Mouse (Mus musculus): Measurements from ENCODE around the gene Sgce. TPM values are rescaled to one million over a fixed set of nuclear protein-coding genes. Genes with fewer than 3 reads are reported as not detected.

Gene Sgce
- polyA plus RNA-seq, 1 experiment from 2014 or later: 19.6 TPM

- no peaks in the 10 kb centered on the region for H3K36me3 ChIP-seq (replicated peaks)
- H3K4me2 ChIP-seq: no peak overlapping the region
Measured at GRCm38 (mm10) chr6:4722739-4723138, 24.3 kb downstream of the Sgce start.

GRCm38 (mm10) chr6:4722142-4722541, 24.9 kb downstream of the Sgce start:
- no peak overlapping the region for H3K9ac ChIP-seq
- H3K27me3 ChIP-seq: no peaks in the 10 kb centered on the region
- 60% methylated on average over 6 of the region's 6 CpGs for WGBS (ENCODE audit: insufficient replicate concordance)
- no peaks in the 10 kb centered on the region for H3K4me1 ChIP-seq (replicated peaks)
- H3K4me3 ChIP-seq (replicated peaks): no peak overlapping the region
- H3K4me2 ChIP-seq: no peak overlapping the region
- no peaks in the 10 kb centered on the region for H3K36me3 ChIP-seq (replicated peaks)
- no peak overlapping the region for H3K27ac ChIP-seq (replicated peaks)
- no peak for ATAC-seq (ENCODE audit: insufficient read depth)
- no peaks in the 10 kb centered on the region for H3K9me3 ChIP-seq (replicated peaks)

More at GRCm38 (mm10) chr6:4722739-4723138, 24.3 kb downstream of the Sgce start:
- Histone ChIP-seq H3K9me3 (replicated peaks) (no peaks in the 10 kb centered on the region), H3K27me3 (no peaks in the 10 kb centered on the region), H3K27ac (replicated peaks) (no peak overlapping the region), H3K4me3 (replicated peaks) (no peak overlapping the region), H3K9ac (no peak overlapping the region), H3K4me1 (replicated peaks) (no peaks in the 10 kb centered on the region)
- 74% methylated on average over 13 of the region's 13 CpGs for WGBS (ENCODE audit: insufficient replicate concordance)
- no peak for ATAC-seq (ENCODE audit: insufficient read depth)

GRCm38 (mm10) chr6:4717344-4717743, 29.7 kb downstream of the Sgce start:
- no peak for ATAC-seq (ENCODE audit: insufficient read depth)

GRCm38 (mm10) chr6:4716171-4716570, 30.8 kb downstream of the Sgce start:
- WGBS (ENCODE audit: insufficient replicate concordance): 77% methylated on average over 2 of the region's 2 CpGs
- no peak overlapping the region for H3K9ac ChIP-seq
- ATAC-seq (ENCODE audit: insufficient read depth): no peak
- no peak overlapping the region for H3K4me2 ChIP-seq
- H3K27ac ChIP-seq (replicated peaks): no peak overlapping the region
- no peaks in the 10 kb centered on the region for H3K4me1 ChIP-seq (replicated peaks)
- H3K27me3 ChIP-seq: no peaks in the 10 kb centered on the region
- no peaks in the 10 kb centered on the region for H3K9me3 ChIP-seq (replicated peaks)
- H3K4me3 ChIP-seq (replicated peaks): no peak overlapping the region
- H3K36me3 ChIP-seq (replicated peaks): no peaks in the 10 kb centered on the region

More at GRCm38 (mm10) chr6:4717344-4717743, 29.7 kb downstream of the Sgce start:
- Histone ChIP-seq H3K4me2 (no peak overlapping the region), H3K4me3 (replicated peaks) (no peak overlapping the region), H3K27ac (replicated peaks) (no peak overlapping the region), H3K27me3 (no peaks in the 10 kb centered on the region), H3K9ac (no peak overlapping the region), H3K9me3 (replicated peaks) (no peaks in the 10 kb centered on the region), H3K36me3 (replicated peaks) (no peaks in the 10 kb centered on the region), H3K4me1 (replicated peaks) (no peaks in the 10 kb centered on the region)
- WGBS (ENCODE audit: insufficient replicate concordance): 57% methylated on average over 2 of the region's 2 CpGs

GRCm38 (mm10) chr6:4708971-4709370, 38.0 kb downstream of the Sgce start:
- no peak overlapping the region for H3K9ac ChIP-seq
- no peaks in the 10 kb centered on the region for H3K4me1 ChIP-seq (replicated peaks)
- H3K27me3 ChIP-seq: no peaks in the 10 kb centered on the region
- no peak overlapping the region for H3K4me3 ChIP-seq (replicated peaks)
- no peak for ATAC-seq (ENCODE audit: insufficient read depth)
- H3K9me3 ChIP-seq (replicated peaks): no peaks in the 10 kb centered on the region
- H3K27ac ChIP-seq (replicated peaks): no peak overlapping the region
- H3K4me2 ChIP-seq: no peak overlapping the region
- no peaks in the 10 kb centered on the region for H3K36me3 ChIP-seq (replicated peaks)
- 39% methylated on average over 1 of the region's 1 CpGs for WGBS (ENCODE audit: insufficient replicate concordance)

- no peak for ATAC-seq (ENCODE audit: insufficient read depth)
- Histone ChIP-seq H3K9ac (no peak overlapping the region), H3K4me1 (replicated peaks) (no peaks in the 10 kb centered on the region), H3K27ac (replicated peaks) (no peak overlapping the region), H3K27me3 (no peaks in the 10 kb centered on the region), H3K9me3 (replicated peaks) (no peaks in the 10 kb centered on the region), H3K4me3 (replicated peaks) (no peak overlapping the region), H3K36me3 (replicated peaks) (no peaks in the 10 kb centered on the region), H3K4me2 (no peak overlapping the region)
- WGBS (ENCODE audit: insufficient replicate concordance): 33% methylated on average over 5 of the region's 5 CpGs
Measured at GRCm38 (mm10) chr6:4706415-4706814, 40.6 kb downstream of the Sgce start.

GRCm38 (mm10) chr6:4703908-4704307, 43.1 kb downstream of the Sgce start:
- no peaks in the 10 kb centered on the region for H3K27me3 ChIP-seq
- 65% methylated on average over 7 of the region's 7 CpGs for WGBS (ENCODE audit: insufficient replicate concordance)
- no peak for ATAC-seq (ENCODE audit: insufficient read depth)
- no peaks in the 10 kb centered on the region for H3K4me1 ChIP-seq (replicated peaks)
- H3K4me2 ChIP-seq: no peak overlapping the region
- no peak overlapping the region for H3K9ac ChIP-seq
- no peak overlapping the region for H3K27ac ChIP-seq (replicated peaks)
- no peaks in the 10 kb centered on the region for H3K9me3 ChIP-seq (replicated peaks)
- H3K4me3 ChIP-seq (replicated peaks): no peak overlapping the region
- no peaks in the 10 kb centered on the region for H3K36me3 ChIP-seq (replicated peaks)

GRCm38 (mm10) chr6:4701641-4702040, 45.4 kb downstream of the Sgce start:
- no peak for ATAC-seq (ENCODE audit: insufficient read depth)
- 65% methylated on average over 8 of the region's 8 CpGs for WGBS (ENCODE audit: insufficient replicate concordance)
- H3K4me2 ChIP-seq: no peak overlapping the region
- no peaks in the 10 kb centered on the region for H3K36me3 ChIP-seq (replicated peaks)
- H3K27ac ChIP-seq (replicated peaks): no peak overlapping the region
- H3K9ac ChIP-seq: no peak overlapping the region
- no peak overlapping the region for H3K4me3 ChIP-seq (replicated peaks)
- no peaks in the 10 kb centered on the region for H3K9me3 ChIP-seq (replicated peaks)
- no peaks in the 10 kb centered on the region for H3K4me1 ChIP-seq (replicated peaks)
- H3K27me3 ChIP-seq: no peaks in the 10 kb centered on the region

GRCm38 (mm10) chr6:4695778-4696177, 51.2 kb downstream of the Sgce start:
- no peak overlapping the region for H3K27ac ChIP-seq (replicated peaks)
- H3K36me3 ChIP-seq (replicated peaks): no peaks in the 10 kb centered on the region
- no peak overlapping the region for H3K9ac ChIP-seq
- ATAC-seq (ENCODE audit: insufficient read depth): no peak
- no peak overlapping the region for H3K4me2 ChIP-seq
- no peak overlapping the region for H3K4me3 ChIP-seq (replicated peaks)
- no peaks in the 10 kb centered on the region for H3K27me3 ChIP-seq
- WGBS (ENCODE audit: insufficient replicate concordance): 48% methylated on average over 3 of the region's 3 CpGs
- no peaks in the 10 kb centered on the region for H3K9me3 ChIP-seq (replicated peaks)
- H3K4me1 ChIP-seq (replicated peaks): no peaks in the 10 kb centered on the region

- no peak overlapping the region for H3K4me3 ChIP-seq (replicated peaks)
- 50% methylated on average over 8 of the region's 8 CpGs for WGBS (ENCODE audit: insufficient replicate concordance)
Measured at GRCm38 (mm10) chr6:4694672-4695231, 52.3 kb downstream of the Sgce start.

GRCm38 (mm10) chr6:4693544-4693943, 53.5 kb downstream of the Sgce start:
- Histone ChIP-seq H3K9me3 (replicated peaks) (no peaks in the 10 kb centered on the region), H3K27me3 (no peaks in the 10 kb centered on the region), H3K4me3 (replicated peaks) (no peak overlapping the region), H3K4me2 (no peak overlapping the region), H3K36me3 (replicated peaks) (no peaks in the 10 kb centered on the region), H3K27ac (replicated peaks) (no peak overlapping the region), H3K4me1 (replicated peaks) (no peaks in the 10 kb centered on the region), H3K9ac (no peak overlapping the region)
- ATAC-seq (ENCODE audit: insufficient read depth): no peak
- whole genome bisulfite sequencing (ENCODE audit: insufficient replicate concordance): 62% methylated on average over 10 of the region's 10 CpGs

More at GRCm38 (mm10) chr6:4694672-4695231, 52.3 kb downstream of the Sgce start:
- Histone ChIP-seq H3K9ac (no peak overlapping the region), H3K27ac (replicated peaks) (no peak overlapping the region), H3K9me3 (replicated peaks) (no peaks in the 10 kb centered on the region), H3K4me1 (replicated peaks) (no peaks in the 10 kb centered on the region), H3K36me3 (replicated peaks) (no peaks in the 10 kb centered on the region), H3K27me3 (no peaks in the 10 kb centered on the region), H3K4me2 (no peak overlapping the region)
- ATAC-seq (ENCODE audit: insufficient read depth): no peak

GRCm38 (mm10) chr6:4690438-4690837, 56.6 kb downstream of the Sgce start:
- no peak overlapping the region for H3K4me2 ChIP-seq
- no peaks in the 10 kb centered on the region for H3K36me3 ChIP-seq (replicated peaks)
- no peaks in the 10 kb centered on the region for H3K27me3 ChIP-seq
- no peak overlapping the region for H3K4me3 ChIP-seq (replicated peaks)
- no peaks in the 10 kb centered on the region for H3K9me3 ChIP-seq (replicated peaks)
- H3K27ac ChIP-seq (replicated peaks): no peak overlapping the region
- WGBS (ENCODE audit: insufficient replicate concordance): 69% methylated on average over 4 of the region's 4 CpGs
- no peak overlapping the region for H3K9ac ChIP-seq
- ATAC-seq (ENCODE audit: insufficient read depth): no peak
- H3K4me1 ChIP-seq (replicated peaks): no peaks in the 10 kb centered on the region

Data from liver, embryonic 15.5 days (tissue).